Mouse (Mus musculus) hindbrain, embryonic 11.5 days (tissue): ENCODE results near the gene Pdp2. TPM values are rescaled to one million over a fixed set of nuclear protein-coding genes. Genes with fewer than 3 reads are reported as not detected.
"Not testable (repeated sequence)": the region's sequence is repeated elsewhere in the genome, so short reads cannot be mapped to it uniquely, and the experiment has no call there.

Source experiments
- ATAC-seq: fragments of 200-750 bp; cut with Nextera tagmentation; 2 replicates; pipeline ENCODE4 v1.8.0; 2017; ENCODE audit warnings: mild to moderate bottlenecking, moderate TSS enrichment, moderate library complexity; ENCODE audit not compliant: low FRiP score
- DNase-seq: peaks from one replicate; pipeline ENCODE4 v3.0.0-alpha.2; 2015; ENCODE audit warnings: low spot score
- H3K27ac ChIP-seq: fragments of 300-500 bp; sonication (generic); 2 replicates; pipeline ENCODE4 v1.5.1; 2014; ENCODE audit warnings: mild to moderate bottlenecking, low read depth, low read length
- H3K27me3 ChIP-seq: fragments of 300-500 bp; sonication (generic); 2 replicates; pipeline ENCODE4 v1.6.1; 2014; ENCODE audit warnings: mild to moderate bottlenecking, low read length, moderate library complexity, mixed read lengths; ENCODE audit not compliant: control insufficient read depth, insufficient read depth
- H3K36me3 ChIP-seq: fragments of 300-500 bp; sonication (generic); 2 replicates; pipeline ENCODE4 v1.6.1; 2014; ENCODE audit warnings: mild to moderate bottlenecking, low read length, moderate library complexity, mixed read lengths; ENCODE audit not compliant: control insufficient read depth, insufficient read depth
- H3K4me1 ChIP-seq: fragments of 300-500 bp; sonication (generic); replicated peaks from 2 replicates; pipeline ENCODE4 v1.6.1; 2014; ENCODE audit warnings: low read length, mixed read lengths; ENCODE audit not compliant: control insufficient read depth, insufficient read depth
- H3K4me2 ChIP-seq: fragments of 300-500 bp; sonication (generic); replicated peaks from 2 replicates; pipeline ENCODE4 v1.6.1; 2014; ENCODE audit warnings: mild to moderate bottlenecking, low read depth, low read length
- H3K4me3 ChIP-seq: fragments of 300-500 bp; sonication (generic); 2 replicates; pipeline ENCODE4 v1.5.1; 2014; ENCODE audit warnings: low read depth, low read length
- H3K9ac ChIP-seq: fragments of 300-500 bp; sonication (generic); 2 replicates; pipeline ENCODE4 v1.6.1; 2014; ENCODE audit warnings: low read depth, low read length
- H3K9me3 ChIP-seq: fragments of 300-500 bp; sonication (generic); 2 replicates; pipeline ENCODE4 v1.6.1; 2016; ENCODE audit warnings: low read length; ENCODE audit not compliant: control insufficient read depth
- WGBS: fragments of 180-500 bp; shearing (Covaris S2); extraction: QIAGEN DNeasy Blood & Tissue Kit; methylation state at CpG from one replicate; pipeline ENCODE4 v1.1.7; 2014; 5-methylcytosine and 5-hydroxymethylcytosine counted together
- polyA plus RNA-seq: library from polyadenylated mRNA; unstranded; fragments of >200 nt; fragmentation: Nextera tagmentation; extraction: Ambion mirVana; gene quantifications from 2 replicates; pipeline ENCODE4 v1.2.1, GENCODE M21; 2014

Gene Pdp2
- polyA plus RNA-seq, 1 experiment from 2014 or later, result 14.4 TPM

DNA sequence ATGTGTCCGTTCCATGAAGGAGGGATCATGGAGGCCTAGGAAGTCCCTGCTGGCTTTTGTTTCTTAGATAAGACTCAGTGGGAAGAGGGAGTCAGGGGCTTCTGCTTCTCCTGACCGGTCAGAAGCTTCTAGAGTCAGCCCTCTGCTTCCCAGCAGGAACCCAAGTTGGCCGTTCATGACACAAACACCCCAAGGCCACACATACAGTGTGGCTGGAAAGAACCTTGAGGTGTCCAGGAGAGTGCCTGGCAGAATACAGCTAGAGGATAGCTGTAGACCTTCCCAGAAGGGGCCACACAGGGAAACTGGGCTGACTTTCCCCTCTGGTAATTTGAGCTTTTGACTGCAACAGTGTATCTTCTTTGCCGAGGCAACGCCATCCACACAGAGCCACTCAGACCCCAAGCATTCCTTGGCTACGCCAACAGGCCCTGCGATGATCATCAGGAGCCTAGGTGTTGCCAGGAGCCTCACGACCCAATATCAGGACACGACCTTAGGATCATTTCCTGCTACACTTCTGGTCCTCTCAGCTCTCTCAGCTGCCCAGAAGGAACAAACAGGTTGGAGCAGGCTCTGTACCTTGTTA, 42.0 kb downstream of the Pdp2 start:
- DNase-seq, result no peak

GRCm38 (mm10) chr8:104635004-104635710, 43.9 kb downstream of the Pdp2 start:
- ATAC-seq, result no peak
- Histone ChIP-seq H3K27ac (no peak overlapping the region), H3K9ac (no peak overlapping the region), H3K4me3 (no peak overlapping the region), H3K36me3 (no peaks in the 10 kb centered on the region), H3K4me1 (no peaks in the 10 kb centered on the region; the same call in 1 of the 2 replicates), H3K9me3 (no peaks in the 10 kb centered on the region), H3K4me2 (no peak overlapping the region), H3K27me3 (peaks cover 8% of the 10 kb centered on the region)
- no peak for DNase-seq
- WGBS, result 94% methylated on average over 3 of the region's 3 CpGs

More for the DNA sequence above, 42.0 kb downstream of the Pdp2 start:
- Histone ChIP-seq H3K27ac (no peak overlapping the region), H3K4me1 (no peaks in the 10 kb centered on the region; the same call in 1 of the 2 replicates), H3K36me3 (no peaks in the 10 kb centered on the region), H3K9ac (no peak overlapping the region), H3K9me3 (no peaks in the 10 kb centered on the region), H3K27me3 (peaks cover 17% of the 10 kb centered on the region), H3K4me3 (no peak overlapping the region), H3K4me2 (no peak overlapping the region)
- WGBS, result 60% methylated on average over 9 of the region's 9 CpGs
- no peak for ATAC-seq

DNA sequence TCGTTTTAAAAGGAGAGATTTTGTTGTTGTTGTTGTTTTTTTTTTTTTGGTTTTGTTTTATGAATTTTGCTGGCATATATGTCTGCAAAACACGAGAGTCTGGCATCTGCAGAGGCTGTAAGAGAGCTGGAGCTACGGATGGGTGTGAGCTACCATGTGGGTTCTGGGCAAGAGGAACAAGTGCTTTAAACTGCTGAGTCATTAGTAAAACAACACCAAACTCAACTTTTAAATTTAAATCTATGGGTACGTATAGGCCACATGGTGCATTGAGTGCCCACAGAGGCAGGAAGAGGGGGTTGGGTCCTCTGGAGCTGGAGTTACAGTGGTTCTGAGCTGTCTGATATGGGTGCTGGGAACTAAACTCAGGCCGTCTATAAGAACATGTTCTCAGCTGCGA, 46.8 kb downstream of the Pdp2 start:
- Histone ChIP-seq H3K9me3 (no peaks in the 10 kb centered on the region), H3K4me2 (no peak overlapping the region), H3K4me3 (no peak overlapping the region), H3K36me3 (no peaks in the 10 kb centered on the region), H3K27ac (no peak overlapping the region), H3K27me3 (no peaks in the 10 kb centered on the region), H3K9ac (no peak overlapping the region), H3K4me1 (no peaks in the 10 kb centered on the region; the same call in 1 of the 2 replicates)
- DNase-seq (no peak), ATAC-seq (no peak)
- 91% methylated on average over 6 of the region's 6 CpGs for WGBS

DNA sequence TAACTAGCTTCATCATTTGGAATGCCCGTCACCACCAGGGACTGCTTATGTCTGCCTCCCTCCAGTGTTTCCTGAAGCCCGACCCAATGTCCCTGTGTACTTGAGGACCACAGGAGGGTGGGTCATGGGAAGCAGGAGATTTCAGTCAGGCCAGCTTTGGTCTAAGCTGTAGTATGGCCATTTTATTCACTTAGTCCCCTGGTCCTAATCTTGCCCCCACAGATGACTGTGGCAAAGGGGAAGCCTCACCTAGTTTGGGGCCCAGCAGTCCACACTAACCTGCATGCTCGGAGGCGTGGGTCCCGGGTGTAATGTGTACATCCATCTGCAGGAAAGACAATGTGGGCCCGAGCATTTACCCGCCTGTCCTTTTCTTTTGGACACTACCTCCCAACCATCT, 49.0 kb downstream of the Pdp2 start:
- H3K27me3 ChIP-seq, result no peaks in the 10 kb centered on the region
- no peaks in the 10 kb centered on the region; the same call in 1 of the 2 replicates for H3K4me1 ChIP-seq
- 0 out of 2 replicates have a peak overlapping the region, but pooled peaks have one; percentile 12 for H3K4me3 ChIP-seq
- H3K4me2 ChIP-seq, result peak overlapping the region; percentile 77; the same call in 1 of the 2 replicates
- DNase-seq (no peak), ATAC-seq (no peak)
- no peaks in the 10 kb centered on the region for H3K9me3 ChIP-seq
- WGBS, result 87% methylated on average over 7 of the region's 7 CpGs
- no peak overlapping the region for H3K27ac ChIP-seq
- no peak overlapping the region for H3K9ac ChIP-seq
- no peaks in the 10 kb centered on the region for H3K36me3 ChIP-seq

- H3K9me3 ChIP-seq, result no peaks in the 10 kb centered on the region
- H3K4me1 ChIP-seq, result no peaks in the 10 kb centered on the region; the same call in 1 of the 2 replicates
- peak overlapping the region; percentile 77 for H3K4me2 ChIP-seq
- H3K9ac ChIP-seq, result peak overlapping the region; percentile 86
- H3K27me3 ChIP-seq, result no peaks in the 10 kb centered on the region
- ATAC-seq (no peak; the same call in 1 of the 2 replicates), DNase-seq (peak; percentile 17)
- peak overlapping the region; percentile 87 for H3K4me3 ChIP-seq
- H3K36me3 ChIP-seq, result no peaks in the 10 kb centered on the region
- whole genome bisulfite sequencing, result 11% methylated on average over 25 of the region's 25 CpGs
- no peak overlapping the region for H3K27ac ChIP-seq
Measured at GRCm38 (mm10) chr8:104640831-104641370, 49.6 kb downstream of the Pdp2 start.

GRCm38 (mm10) chr8:104641426-104642323, 50.4 kb downstream of the Pdp2 start, which contains the start of gene Ciao2b:
Gene Ciao2b (minus strand): TSS chr8:104641965.
- no peaks in the 10 kb centered on the region for H3K9me3 ChIP-seq
- H3K4me1 ChIP-seq, result no peaks in the 10 kb centered on the region; the same call in 1 of the 2 replicates
- peak within 1 kb of the TSS; percentile 47; the same call in 1 of the 2 replicates for H3K27ac ChIP-seq
- no peaks in the 10 kb centered on the region for H3K36me3 ChIP-seq
- no peaks in the 10 kb centered on the region for H3K27me3 ChIP-seq
- DNase-seq, result peak; percentile 89
- 1% methylated on average over 66 of the region's 66 CpGs for WGBS
- peak within 1 kb of the TSS; percentile 87 for H3K4me3 ChIP-seq
- peak within 1 kb of the TSS; percentile 86 for H3K9ac ChIP-seq
- peak; percentile 96 for ATAC-seq
- H3K4me2 ChIP-seq, result peak within 1 kb of the TSS; percentile 77

DNA sequence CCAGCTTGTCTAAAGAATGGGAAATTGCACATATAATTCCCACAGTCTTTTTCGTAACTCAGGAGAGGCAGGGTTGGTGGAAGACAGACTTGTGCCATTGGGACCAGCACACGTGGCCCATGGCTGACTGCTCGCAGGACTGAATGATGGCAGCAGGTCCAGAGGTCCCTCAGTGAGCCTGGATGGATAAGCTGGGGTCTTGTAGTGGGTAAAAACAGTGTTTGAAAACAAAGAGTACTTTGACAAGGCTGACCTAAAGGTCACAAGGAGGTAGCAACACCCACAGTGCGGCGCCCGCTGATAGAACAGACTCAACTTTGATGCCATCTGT, 51.0 kb downstream of the Pdp2 start:
- no peaks in the 10 kb centered on the region for H3K9me3 ChIP-seq
- H3K4me3 ChIP-seq, result peak overlapping the region; percentile 87
- WGBS, result 75% methylated on average over 6 of the region's 6 CpGs
- H3K4me1 ChIP-seq, result no peaks in the 10 kb centered on the region; the same call in 1 of the 2 replicates
- DNase-seq, result no peak
- H3K9ac ChIP-seq, result peak overlapping the region; percentile 86
- peak overlapping the region; percentile 54 for H3K4me2 ChIP-seq
- ATAC-seq, result peak; percentile 42
- H3K27me3 ChIP-seq, result no peaks in the 10 kb centered on the region
- no peaks in the 10 kb centered on the region for H3K36me3 ChIP-seq
- H3K27ac ChIP-seq, result no peak overlapping the region

DNA sequence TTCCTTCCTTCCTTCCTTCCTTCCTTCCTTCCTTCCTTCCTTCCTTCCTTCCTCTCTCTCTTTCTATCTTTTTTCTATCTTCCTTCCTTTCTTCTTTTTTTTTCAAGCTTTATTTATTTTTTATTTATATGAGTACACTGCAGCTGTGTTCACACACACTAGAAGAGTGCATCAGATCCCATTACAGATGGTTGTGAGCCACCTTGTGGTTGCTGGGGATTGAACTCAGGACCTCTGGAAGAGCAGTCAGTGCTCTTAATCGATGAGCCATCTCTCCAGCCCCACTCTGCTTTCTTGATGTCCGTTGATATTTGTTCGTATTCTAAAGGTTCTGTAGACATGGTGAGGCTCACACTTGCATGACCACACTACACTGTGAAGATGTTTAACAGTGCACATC, 52.9 kb downstream of the Pdp2 start:
- not testable (repeated sequence) for H3K9ac ChIP-seq
- 74% methylated on average over 3 of the region's 3 CpGs for WGBS

More for the DNA sequence above, 52.9 kb downstream of the Pdp2 start:
- not testable (repeated sequence) for H3K27me3 ChIP-seq, H3K9me3 ChIP-seq, H3K27ac ChIP-seq, DNase-seq, ATAC-seq, H3K4me2 ChIP-seq, H3K36me3 ChIP-seq, H3K4me3 ChIP-seq, H3K4me1 ChIP-seq
